ENCODE assay signal across 8 mouse cellular contexts in genomic region chr14:60694215-60694997, GRCm38 (mm10).
DNase-seq lines count a peak whose midpoint lies in the region.

No protein-coding gene starts in this region.

- intact Hi-C loops in heart, postnatal 10 days (cut with DNase I): no loop called here
- intact Hi-C loops in left cerebral cortex, postnatal 14 days (cut with DNase I): loop anchor here (10.0 kb wide), 1 partner anchor 430 kb away; the partner anchor contains the start of gene Mtmr6

- DNase-seq in layer of hippocampus, adult 11-12 months (ENCODE audit: low spot score): peak; percentile 79
- no peak for DNase-seq in layer of hippocampus, adult 9-11 months
- peak; percentile 45 for DNase-seq in MN1 (ENCODE audit: low spot score)
- DNase-seq in cerebellum, postnatal 10 days: peak; percentile 86 to 91
- peak; percentile 73 to 87 for DNase-seq in heart, postnatal 10 days
- peak; percentile 68 to 81 for DNase-seq in left cerebral cortex, postnatal 14 days (ENCODE audit: low spot score in 2 of 2)
- peak; percentile 67 for DNase-seq in naive thymus-derived CD4-positive, alpha-beta T cell, adult 2 months (ENCODE audit: low read depth)
- DNase-seq in thymus, postnatal 25 days: peak; percentile 74
